Mouse (Mus musculus): ENCODE data around the gene Plce1. TPM values are rescaled to one million over a fixed set of nuclear protein-coding genes. Genes with fewer than 3 reads are reported as not detected.

Plce1 gene
- polyA plus RNA-seq, 1 experiment from 2014 or later, result 4.3 TPM

DNA sequence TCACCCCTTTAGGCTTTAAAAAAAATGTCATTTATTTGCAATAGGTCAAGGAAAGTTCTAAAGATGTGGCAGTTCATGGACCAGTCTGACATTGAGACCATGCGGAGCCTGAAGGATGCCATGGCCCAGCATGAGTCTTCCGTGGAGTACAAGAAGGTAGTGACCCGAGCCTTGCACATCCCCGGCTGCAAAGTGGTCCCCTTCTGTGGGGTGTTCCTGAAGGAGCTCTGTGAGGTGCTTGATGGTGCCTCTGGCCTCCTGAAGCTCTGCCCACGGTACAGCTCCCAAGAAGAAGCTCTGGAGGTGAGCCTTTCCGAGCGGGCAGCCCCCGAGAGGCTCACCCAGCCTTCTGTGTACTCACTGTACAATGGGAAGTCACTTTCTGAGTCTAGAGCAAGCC lies 220.9 kb downstream of the Plce1 start:
- Histone ChIP-seq H3K4me2 (no peak overlapping the region), H3K4me1 (ENCODE audit: control insufficient read depth, insufficient read depth, low read length) (no peaks in the 10 kb centered on the region), H3K27me3 (ENCODE audit: control insufficient read depth, insufficient read depth, low read length) (no peaks in the 10 kb centered on the region), H3K9me3 (ENCODE audit: control insufficient read depth, low read length) (no peaks in the 10 kb centered on the region), H3K27ac (ENCODE audit: low read depth, low read length) (no peak overlapping the region), H3K36me3 (ENCODE audit: control insufficient read depth, insufficient read depth, low read length) (no peaks in the 10 kb centered on the region), H3K4me3 (ENCODE audit: low read depth, low read length) (no peak overlapping the region), H3K9ac (ENCODE audit: low read length) (no peak overlapping the region)
- DNase-seq (ENCODE audit: low spot score, missing footprints), result peak; percentile 72
- no peak for ATAC-seq (ENCODE audit: low FRiP score)
- WGBS, result 91% methylated on average over 8 of the region's 8 CpGs

DNA sequence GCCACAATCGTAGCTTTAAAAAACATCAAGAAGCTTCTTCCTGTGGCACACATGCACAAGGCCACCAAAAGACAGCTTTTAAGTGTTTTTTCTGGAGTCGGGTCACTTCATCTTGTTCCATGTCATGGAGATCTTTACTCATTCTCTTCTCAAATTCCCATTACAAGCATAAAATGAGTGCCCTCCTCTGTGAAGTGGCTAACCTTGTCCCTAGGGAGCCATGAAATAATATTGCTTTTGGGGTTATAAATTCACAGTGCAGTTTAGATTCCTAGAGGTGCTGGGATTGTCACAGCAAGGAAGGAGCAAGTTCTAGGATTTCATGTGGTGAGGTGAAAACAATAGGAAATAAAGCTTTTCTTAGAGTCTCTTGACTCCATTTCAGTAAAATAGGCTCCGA lies 223.8 kb downstream of the Plce1 start:
- no peaks in the 10 kb centered on the region for H3K27me3 ChIP-seq (ENCODE audit: control insufficient read depth, insufficient read depth, low read length)
- no peak for ATAC-seq (ENCODE audit: low FRiP score)
- no peak overlapping the region for H3K4me2 ChIP-seq
- H3K27ac ChIP-seq (ENCODE audit: low read depth, low read length), result no peak overlapping the region
- H3K9me3 ChIP-seq (ENCODE audit: control insufficient read depth, low read length), result no peaks in the 10 kb centered on the region
- peak; percentile 33 for DNase-seq (ENCODE audit: low spot score, missing footprints)
- H3K4me3 ChIP-seq (ENCODE audit: low read depth, low read length), result no peak overlapping the region
- H3K9ac ChIP-seq (ENCODE audit: low read length), result no peak overlapping the region
- no peaks in the 10 kb centered on the region for H3K36me3 ChIP-seq (ENCODE audit: control insufficient read depth, insufficient read depth, low read length)
- WGBS, result 80% methylated on average over 3 of the region's 3 CpGs
- no peaks in the 10 kb centered on the region for H3K4me1 ChIP-seq (ENCODE audit: control insufficient read depth, insufficient read depth, low read length)

DNA sequence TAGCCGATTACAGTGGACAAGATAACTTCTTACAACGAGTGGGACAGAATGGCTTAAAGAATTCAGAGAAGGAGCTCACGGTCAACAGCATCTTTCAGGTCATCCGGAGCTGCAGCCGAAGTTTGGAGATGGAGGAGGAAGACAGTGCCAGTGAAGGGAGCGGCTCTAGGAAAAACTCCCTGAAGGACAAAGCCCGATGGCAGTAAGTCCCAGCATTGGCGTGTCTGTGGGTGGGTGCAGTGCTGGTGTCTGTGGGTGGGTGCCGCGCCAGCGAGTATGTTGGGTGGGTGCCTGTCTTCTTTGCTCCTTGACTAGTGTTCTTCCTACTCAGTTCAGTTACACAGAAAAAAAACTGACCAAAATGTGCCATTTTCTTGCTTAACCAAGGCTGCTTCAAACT lies 224.3 kb downstream of the Plce1 start:
- Histone ChIP-seq H3K27ac (ENCODE audit: low read depth, low read length) (no peak overlapping the region), H3K9ac (ENCODE audit: low read length) (no peak overlapping the region), H3K27me3 (ENCODE audit: control insufficient read depth, insufficient read depth, low read length) (no peaks in the 10 kb centered on the region), H3K36me3 (ENCODE audit: control insufficient read depth, insufficient read depth, low read length) (no peaks in the 10 kb centered on the region), H3K4me2 (no peak overlapping the region), H3K4me3 (ENCODE audit: low read depth, low read length) (no peak overlapping the region), H3K4me1 (ENCODE audit: control insufficient read depth, insufficient read depth, low read length) (no peaks in the 10 kb centered on the region), H3K9me3 (ENCODE audit: control insufficient read depth, low read length) (no peaks in the 10 kb centered on the region)
- 91% methylated on average over 11 of the region's 11 CpGs for WGBS
- peak; percentile 31 for DNase-seq (ENCODE audit: low spot score, missing footprints)
- no peak for ATAC-seq (ENCODE audit: low FRiP score)

DNA sequence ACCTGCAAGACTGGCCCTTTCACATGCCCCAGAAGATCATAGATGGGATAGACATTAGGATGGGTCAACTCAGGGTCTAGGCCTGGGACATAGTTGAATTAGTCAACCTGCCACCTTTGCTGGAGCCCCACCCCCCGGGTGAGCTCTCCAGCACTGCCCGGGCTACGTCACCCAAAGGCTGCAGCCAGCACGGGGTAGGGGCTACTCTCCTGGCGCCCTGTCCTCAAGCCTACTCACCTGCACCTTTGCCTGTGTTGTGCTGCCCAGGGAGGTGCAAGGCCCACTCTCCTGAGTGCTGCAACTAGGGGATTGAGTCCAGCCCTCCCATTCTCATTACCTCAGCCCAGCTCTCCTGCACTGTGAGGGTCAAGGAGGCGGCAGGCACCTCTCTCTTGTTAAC lies 225.5 kb downstream of the Plce1 start:
- Histone ChIP-seq H3K9ac (ENCODE audit: low read length) (no peak overlapping the region), H3K27me3 (ENCODE audit: control insufficient read depth, insufficient read depth, low read length) (no peaks in the 10 kb centered on the region), H3K9me3 (ENCODE audit: control insufficient read depth, low read length) (no peaks in the 10 kb centered on the region), H3K27ac (ENCODE audit: low read depth, low read length) (no peak overlapping the region), H3K4me3 (ENCODE audit: low read depth, low read length) (no peak overlapping the region), H3K4me2 (no peak overlapping the region), H3K36me3 (ENCODE audit: control insufficient read depth, insufficient read depth, low read length) (no peaks in the 10 kb centered on the region), H3K4me1 (ENCODE audit: control insufficient read depth, insufficient read depth, low read length) (no peaks in the 10 kb centered on the region)
- no peak for ATAC-seq (ENCODE audit: low FRiP score)
- WGBS, result 91% methylated on average over 6 of the region's 6 CpGs
- DNase-seq (ENCODE audit: low spot score, missing footprints), result no peak

DNA sequence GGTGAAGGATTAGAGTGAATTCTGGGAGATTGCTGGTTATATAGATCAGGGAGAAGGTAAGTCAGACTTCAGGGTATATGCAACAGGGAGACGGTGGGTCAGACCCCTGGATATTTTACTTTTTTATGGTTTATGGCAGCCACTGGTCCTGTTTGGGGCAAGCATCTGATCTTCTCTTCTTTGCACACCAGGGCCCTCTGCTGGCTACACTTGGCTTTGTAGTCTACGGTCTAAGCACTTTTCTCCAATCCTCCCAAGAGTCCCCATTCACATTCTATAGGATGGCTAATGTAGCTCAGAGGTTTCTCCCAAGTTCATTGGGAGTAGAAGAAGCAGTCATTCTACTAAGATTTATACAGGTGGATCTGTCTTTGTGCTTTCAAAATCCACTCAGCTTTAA lies 228.5 kb downstream of the Plce1 start:
- ATAC-seq (ENCODE audit: low FRiP score) (no peak), DNase-seq (ENCODE audit: low spot score, missing footprints) (peak; percentile 62)
- Histone ChIP-seq H3K9me3 (ENCODE audit: control insufficient read depth, low read length) (no peaks in the 10 kb centered on the region), H3K4me1 (ENCODE audit: control insufficient read depth, insufficient read depth, low read length) (no peaks in the 10 kb centered on the region), H3K9ac (ENCODE audit: low read length) (no peak overlapping the region), H3K4me2 (no peak overlapping the region), H3K36me3 (ENCODE audit: control insufficient read depth, insufficient read depth, low read length) (no peaks in the 10 kb centered on the region), H3K27me3 (ENCODE audit: control insufficient read depth, insufficient read depth, low read length) (no peaks in the 10 kb centered on the region), H3K4me3 (ENCODE audit: low read depth, low read length) (no peak overlapping the region), H3K27ac (ENCODE audit: low read depth, low read length) (no peak overlapping the region)
- 88% methylated on average over 2 of the region's 2 CpGs for WGBS

DNA sequence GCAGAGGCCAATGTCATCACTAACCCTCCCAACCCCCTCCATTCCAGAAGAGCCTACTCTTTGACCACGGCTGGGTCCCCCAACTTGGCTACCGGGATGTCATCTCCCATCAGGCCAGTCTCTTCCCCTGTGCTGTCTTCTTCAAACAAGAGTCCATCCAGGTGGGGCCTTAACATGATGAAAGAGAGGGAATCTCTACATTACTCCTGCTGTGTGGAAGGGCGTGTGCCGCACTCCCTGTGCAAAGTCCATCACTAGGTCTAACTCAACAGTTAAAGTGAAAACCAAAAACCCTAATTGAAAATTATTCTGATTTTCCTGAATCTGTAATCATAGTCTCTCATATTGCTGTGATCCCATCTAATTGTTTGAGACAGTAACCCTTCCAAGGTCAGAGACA lies 240.9 kb downstream of the Plce1 start:
- no peak for ATAC-seq (ENCODE audit: low FRiP score)
- H3K9me3 ChIP-seq (ENCODE audit: control insufficient read depth, low read length), result no peaks in the 10 kb centered on the region
- H3K36me3 ChIP-seq (ENCODE audit: control insufficient read depth, insufficient read depth, low read length), result no peaks in the 10 kb centered on the region
- no peak for DNase-seq (ENCODE audit: low spot score, missing footprints)
- no peak overlapping the region for H3K4me2 ChIP-seq
- H3K27ac ChIP-seq (ENCODE audit: low read depth, low read length), result no peak overlapping the region
- no peak overlapping the region for H3K9ac ChIP-seq (ENCODE audit: low read length)
- H3K27me3 ChIP-seq (ENCODE audit: control insufficient read depth, insufficient read depth, low read length), result no peaks in the 10 kb centered on the region
- no peak overlapping the region for H3K4me3 ChIP-seq (ENCODE audit: low read depth, low read length)
- 94% methylated on average over 4 of the region's 4 CpGs for WGBS
- H3K4me1 ChIP-seq (ENCODE audit: control insufficient read depth, insufficient read depth, low read length), result no peaks in the 10 kb centered on the region

DNA sequence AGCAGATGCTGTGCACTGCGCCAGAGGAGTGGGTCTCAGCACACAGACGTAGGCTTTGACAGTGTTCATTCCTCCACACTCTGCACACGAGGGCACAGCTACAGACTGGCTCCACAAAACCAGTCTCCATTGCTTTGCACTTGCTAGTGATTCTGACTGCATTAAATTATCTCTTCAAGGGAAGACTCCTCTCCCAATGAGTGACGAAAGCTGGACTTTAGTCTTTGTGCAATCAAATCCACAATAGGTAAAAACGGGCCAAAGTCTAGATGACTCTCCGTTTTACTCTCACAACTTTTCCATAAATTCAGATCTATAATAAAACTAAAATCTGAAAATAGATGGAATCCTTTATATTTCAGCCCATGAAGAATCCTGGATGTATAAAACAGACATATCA lies 242.1 kb downstream of the Plce1 start:
- no peak for DNase-seq (ENCODE audit: low spot score, missing footprints)
- WGBS, result 84% methylated on average over 6 of the region's 6 CpGs
- Histone ChIP-seq H3K4me1 (ENCODE audit: control insufficient read depth, insufficient read depth, low read length) (no peaks in the 10 kb centered on the region), H3K4me3 (ENCODE audit: low read depth, low read length) (no peak overlapping the region), H3K4me2 (no peak overlapping the region), H3K9ac (ENCODE audit: low read length) (no peak overlapping the region), H3K36me3 (ENCODE audit: control insufficient read depth, insufficient read depth, low read length) (no peaks in the 10 kb centered on the region), H3K27me3 (ENCODE audit: control insufficient read depth, insufficient read depth, low read length) (no peaks in the 10 kb centered on the region), H3K27ac (ENCODE audit: low read depth, low read length) (no peak overlapping the region), H3K9me3 (ENCODE audit: control insufficient read depth, low read length) (no peaks in the 10 kb centered on the region)
- ATAC-seq (ENCODE audit: low FRiP score), result no peak

DNA sequence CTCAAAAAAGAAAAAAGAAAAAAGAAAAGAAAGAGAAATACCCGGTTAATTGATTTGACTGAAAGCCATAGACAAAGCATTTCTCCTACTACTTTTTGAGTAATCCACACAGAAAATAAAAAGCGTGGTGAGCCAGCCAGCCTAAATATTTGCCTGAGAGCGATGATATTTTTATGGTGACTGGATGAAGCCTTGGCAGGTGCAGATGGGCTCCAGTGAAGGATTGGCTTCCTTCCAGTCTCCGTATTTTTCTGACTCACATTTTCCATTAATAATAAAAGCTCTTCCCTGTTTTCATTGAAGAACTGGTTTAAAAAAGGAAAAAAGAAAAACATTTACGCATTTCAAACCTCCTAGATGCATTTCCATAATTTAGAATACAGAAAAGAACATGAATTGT lies 243.1 kb downstream of the Plce1 start:
- DNase-seq (ENCODE audit: low spot score, missing footprints) (no peak), ATAC-seq (ENCODE audit: low FRiP score) (no peak)
- no peak overlapping the region for H3K27ac ChIP-seq (ENCODE audit: low read depth, low read length)
- H3K9me3 ChIP-seq (ENCODE audit: control insufficient read depth, low read length), result no peaks in the 10 kb centered on the region
- H3K36me3 ChIP-seq (ENCODE audit: control insufficient read depth, insufficient read depth, low read length), result no peaks in the 10 kb centered on the region
- no peak overlapping the region for H3K9ac ChIP-seq (ENCODE audit: low read length)
- H3K27me3 ChIP-seq (ENCODE audit: control insufficient read depth, insufficient read depth, low read length), result no peaks in the 10 kb centered on the region
- 54% methylated on average over 5 of the region's 5 CpGs for WGBS
- no peak overlapping the region for H3K4me2 ChIP-seq
- no peak overlapping the region for H3K4me3 ChIP-seq (ENCODE audit: low read depth, low read length)
- 0 out of 2 replicates have a peak, but pooled peaks cover 1% of the 10 kb centered on the region for H3K4me1 ChIP-seq (ENCODE audit: control insufficient read depth, insufficient read depth, low read length)

DNA sequence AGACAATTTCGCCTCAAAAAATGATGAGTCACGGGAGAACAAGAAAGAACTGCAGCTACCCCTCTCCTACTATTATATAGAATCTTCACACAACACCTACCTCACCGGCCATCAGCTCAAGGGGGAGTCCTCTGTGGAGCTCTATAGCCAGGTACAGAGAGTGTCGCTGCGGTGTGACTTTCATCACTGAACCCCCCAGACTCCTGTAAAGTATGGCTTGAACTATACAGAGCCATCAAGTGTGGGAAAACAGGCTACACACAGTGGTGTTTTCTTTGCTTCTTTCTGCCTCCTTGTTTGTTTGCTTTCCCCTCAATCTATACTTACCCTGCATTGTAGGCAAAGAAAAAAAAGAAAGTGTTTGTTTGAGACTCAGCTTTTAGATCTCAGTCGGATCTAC lies 247.9 kb downstream of the Plce1 start:
- Histone ChIP-seq H3K4me2 (no peak overlapping the region), H3K9ac (ENCODE audit: low read length) (no peak overlapping the region), H3K27me3 (ENCODE audit: control insufficient read depth, insufficient read depth, low read length) (no peaks in the 10 kb centered on the region), H3K9me3 (ENCODE audit: control insufficient read depth, low read length) (no peaks in the 10 kb centered on the region), H3K36me3 (ENCODE audit: control insufficient read depth, insufficient read depth, low read length) (no peaks in the 10 kb centered on the region), H3K27ac (ENCODE audit: low read depth, low read length) (no peak overlapping the region), H3K4me1 (ENCODE audit: control insufficient read depth, insufficient read depth, low read length) (0 out of 2 replicates have a peak, but pooled peaks cover 6% of the 10 kb centered on the region), H3K4me3 (ENCODE audit: low read depth, low read length) (no peak overlapping the region)
- DNase-seq (ENCODE audit: low spot score, missing footprints) (peak; percentile 84), ATAC-seq (ENCODE audit: low FRiP score) (no peak; the same call in none of the 2 replicates)
- WGBS, result 61% methylated on average over 6 of the region's 6 CpGs

DNA sequence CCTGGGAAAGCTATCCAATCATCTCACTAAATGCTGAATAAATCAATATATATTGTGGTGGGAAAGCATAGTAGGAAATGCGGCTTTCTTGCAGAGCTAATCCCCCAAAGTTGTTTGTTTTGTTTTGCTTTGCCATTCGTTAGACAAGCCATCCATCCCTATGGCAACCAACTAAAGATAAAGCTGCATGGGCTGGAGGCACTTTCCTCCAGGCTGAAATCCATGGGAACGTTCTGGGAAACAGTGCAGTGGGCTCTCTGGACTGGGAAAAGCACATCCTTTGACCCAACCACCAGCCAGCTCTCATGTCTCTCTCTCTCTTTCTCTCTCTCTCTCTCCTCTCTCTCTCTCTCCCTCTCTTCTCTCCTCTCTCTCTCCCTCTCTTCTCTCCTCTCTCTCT lies 248.4 kb downstream of the Plce1 start:
- Histone ChIP-seq H3K36me3 (ENCODE audit: control insufficient read depth, insufficient read depth, low read length) (no peaks in the 10 kb centered on the region), H3K4me2 (no peak overlapping the region), H3K9ac (ENCODE audit: low read length) (no peak overlapping the region), H3K27me3 (ENCODE audit: control insufficient read depth, insufficient read depth, low read length) (no peaks in the 10 kb centered on the region), H3K27ac (ENCODE audit: low read depth, low read length) (no peak overlapping the region), H3K4me3 (ENCODE audit: low read depth, low read length) (no peak overlapping the region), H3K4me1 (ENCODE audit: control insufficient read depth, insufficient read depth, low read length) (0 out of 2 replicates have a peak, but pooled peaks cover 6% of the 10 kb centered on the region), H3K9me3 (ENCODE audit: control insufficient read depth, low read length) (no peaks in the 10 kb centered on the region; the same call in 1 of the 2 replicates)
- 4% methylated on average over 3 of the region's 3 CpGs for WGBS
- peak; percentile 78 for ATAC-seq (ENCODE audit: low FRiP score)
- peak; percentile 81 for DNase-seq (ENCODE audit: low spot score, missing footprints)

Measured in midbrain, embryonic 11.5 days (tissue).